Mouse (Mus musculus) spleen, embryonic (tissue): ENCODE results near the gene 2200002D01Rik.

Experiments
- CTCF ChIA-PET: fragments of 350-600 bp; sonication (Branson Sonifier 250); formaldehyde crosslinking; loops from one replicate; lab custom pipeline; 2022; lab: Charles Lee

Gene 2200002D01Rik

GRCm38 (mm10) chr7:29248261-29248841 is at the start of gene 2200002D01Rik:
2200002D01Rik (minus strand) TSS chr7:29248466.
- CTCF ChIA-PET, result interaction anchor here (0.7 kb wide), 1 partner anchor 9 kb away, joined by 3 read pairs; no protein-coding TSS in a partner anchor

- CTCF ChIA-PET, result interaction anchor here (0.6 to 0.8 kb wide), 3 partner anchors 46 to 699 kb away, joined by 3 to 12 read pairs (median 4); no protein-coding TSS in a partner anchor
These were observed 48.7 kb upstream of the 2200002D01Rik start for GRCm38 (mm10) chr7:29296998-29297397.

GRCm38 (mm10) chr7:29295861-29296647 is 47.8 kb upstream of the 2200002D01Rik start:
- CTCF ChIA-PET, result interaction anchor here (0.5 to 0.7 kb wide), 4 partner anchors 36 to 1130 kb away, joined by 3 to 12 read pairs (median 8); no protein-coding TSS in a partner anchor

GRCm38 (mm10) chr7:29294111-29294761 is 46.0 kb upstream of the 2200002D01Rik start:
- CTCF ChIA-PET, result no interaction called here

DNA sequence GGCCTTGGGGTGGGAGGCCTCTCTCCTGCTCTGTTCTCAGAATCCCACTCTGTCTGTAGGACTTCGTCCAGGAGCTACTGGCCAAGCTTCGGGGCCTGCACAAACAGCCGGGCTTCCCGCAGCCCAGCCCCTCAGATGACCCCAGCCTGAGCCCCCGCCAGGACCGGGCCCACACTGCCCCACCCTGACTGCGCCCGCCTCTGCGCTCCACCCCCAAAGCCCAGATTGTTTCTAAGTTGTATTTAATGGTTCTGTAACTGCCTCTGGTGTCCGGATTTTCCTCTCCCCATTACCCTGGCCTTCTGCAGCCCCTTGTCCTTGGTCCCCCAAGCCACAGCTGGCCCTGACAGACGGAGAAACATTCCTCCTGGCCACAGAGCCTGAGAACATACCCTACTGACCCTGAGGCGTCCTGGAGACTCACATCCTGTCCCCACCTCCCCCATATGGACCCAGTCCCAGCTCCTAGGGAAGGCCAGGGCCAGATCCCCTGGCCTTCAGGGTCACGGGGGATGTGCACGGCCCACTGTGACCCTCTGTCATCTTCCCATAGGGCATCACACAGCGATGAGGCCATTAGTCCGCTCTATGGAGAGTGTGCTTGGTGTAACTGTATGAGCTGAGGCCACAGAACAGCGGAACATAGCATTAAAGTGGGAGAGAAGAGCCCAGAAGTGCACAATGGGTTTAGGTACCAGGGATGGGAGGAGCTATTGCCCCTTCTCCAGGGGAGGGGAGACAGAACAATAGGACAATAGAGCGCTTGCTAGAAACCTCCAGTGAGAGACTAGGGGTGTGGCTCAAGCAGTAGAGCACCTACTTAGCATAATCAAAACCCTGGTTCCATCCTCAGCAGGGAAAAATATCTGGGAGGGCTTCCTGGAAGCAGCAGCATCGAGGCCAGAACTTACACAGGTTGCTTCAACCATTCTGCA is 45.1 kb upstream of the 2200002D01Rik start:
- CTCF ChIA-PET, result interaction anchor here (0.8 kb wide), 1 partner anchor 86 kb away, joined by 3 read pairs; no protein-coding TSS in a partner anchor

- CTCF ChIA-PET, result interaction anchor here (0.8 kb wide), 1 partner anchor 87 kb away, joined by 3 read pairs; no protein-coding TSS in a partner anchor
These were observed 44.3 kb upstream of the 2200002D01Rik start for GRCm38 (mm10) chr7:29292458-29293098.

- CTCF ChIA-PET, result interaction anchor here (0.8 kb wide), 1 partner anchor 88 kb away, joined by 3 read pairs; no protein-coding TSS in a partner anchor
These were observed 43.6 kb upstream of the 2200002D01Rik start for GRCm38 (mm10) chr7:29291616-29292457.

GRCm38 (mm10) chr7:29290691-29291485 is 42.6 kb upstream of the 2200002D01Rik start:
- CTCF ChIA-PET, result no interaction called here

DNA sequence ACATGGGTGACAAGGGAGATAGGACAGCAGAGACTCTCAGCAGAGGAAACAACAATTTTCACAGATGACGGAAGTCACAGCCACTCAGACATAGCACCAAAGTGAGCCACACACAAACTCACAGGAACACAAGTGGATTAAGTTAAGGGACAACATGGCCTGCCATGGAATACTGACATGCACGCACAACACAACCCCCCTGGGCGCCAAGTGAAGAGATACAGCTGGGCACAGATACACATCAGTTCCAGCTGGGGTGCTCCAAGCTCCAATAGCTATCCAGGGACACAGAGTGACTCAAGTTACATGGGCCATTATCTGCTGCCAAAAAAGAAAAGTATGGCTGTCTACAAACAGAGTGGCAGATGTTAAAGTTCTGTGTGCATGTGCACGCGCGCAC is 41.6 kb upstream of the 2200002D01Rik start:
- CTCF ChIA-PET, result no interaction called here

DNA sequence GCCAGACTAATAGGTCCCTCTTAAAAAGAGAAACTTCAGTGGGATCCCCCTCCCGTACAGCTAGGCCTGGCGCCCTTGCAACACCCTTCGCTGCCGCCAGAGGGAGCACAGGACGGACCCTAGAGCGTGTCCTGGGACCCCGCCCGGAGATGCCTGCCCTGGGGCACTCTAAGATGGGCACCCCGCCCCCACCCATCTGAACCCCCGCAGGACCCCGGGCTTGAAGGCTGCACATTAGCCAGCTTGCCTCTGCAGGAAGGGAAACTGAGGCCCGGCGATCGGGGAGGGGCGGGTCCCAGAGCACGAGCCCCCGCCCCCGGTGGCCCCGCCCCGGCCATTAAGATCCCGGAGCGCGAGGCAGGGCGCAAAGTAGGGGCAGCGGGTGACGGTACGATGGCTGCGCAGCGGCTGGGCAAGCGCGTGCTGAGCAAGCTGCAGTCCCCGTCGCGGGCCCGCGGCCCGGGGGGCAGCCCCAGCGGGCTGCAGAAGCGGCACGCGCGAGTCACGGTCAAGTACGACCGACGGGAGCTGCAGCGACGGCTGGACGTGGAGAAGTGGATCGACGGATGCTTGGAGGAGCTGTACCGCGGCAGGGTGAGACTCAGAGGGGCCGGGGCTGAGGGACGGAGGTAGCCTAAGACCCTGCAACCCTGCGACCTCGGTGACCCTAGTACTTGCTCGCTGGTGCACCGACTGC is 40.8 kb upstream of the 2200002D01Rik start, which contains the start of gene Ppp1r14a:
TSS of gene Ppp1r14a (plus strand) at position 367 of the 697 bp plus-strand sequence.
- CTCF ChIA-PET, result interaction anchor here (0.6 kb wide), 2 partner anchors 110 to 1996 kb away, joined by 4 to 5 read pairs; no protein-coding TSS in a partner anchor

GRCm38 (mm10) chr7:29288079-29288478 is 39.8 kb upstream of the 2200002D01Rik start:
- CTCF ChIA-PET, result interaction anchor here (1.1 kb wide), 1 partner anchor 233 kb away, joined by 3 read pairs; no protein-coding TSS in a partner anchor

DNA sequence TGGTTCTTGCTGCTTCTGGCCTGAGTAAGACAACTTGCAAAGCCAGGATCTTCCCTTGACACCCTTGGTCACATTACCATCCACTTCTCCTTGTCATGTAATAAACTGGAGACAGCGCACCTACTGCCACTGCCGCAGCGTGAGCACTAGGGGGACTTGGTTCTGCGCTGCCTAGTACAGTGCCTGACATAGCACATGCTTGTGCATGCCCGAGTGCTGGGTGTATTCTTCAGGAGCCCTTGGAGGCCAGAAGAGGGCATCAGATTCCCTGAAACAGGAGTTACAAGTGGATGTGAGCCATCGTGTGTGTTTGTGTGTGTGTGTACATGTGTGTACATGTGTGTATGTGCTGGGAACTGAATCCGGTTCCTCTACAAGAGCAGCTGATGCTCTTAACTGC is 39.2 kb upstream of the 2200002D01Rik start:
- CTCF ChIA-PET, result interaction anchor here (1.1 kb wide), 1 partner anchor 234 kb away, joined by 3 read pairs; no protein-coding TSS in a partner anchor

- CTCF ChIA-PET, result no interaction called here
These were observed 36.3 kb upstream of the 2200002D01Rik start for GRCm38 (mm10) chr7:29284523-29284922.

DNA sequence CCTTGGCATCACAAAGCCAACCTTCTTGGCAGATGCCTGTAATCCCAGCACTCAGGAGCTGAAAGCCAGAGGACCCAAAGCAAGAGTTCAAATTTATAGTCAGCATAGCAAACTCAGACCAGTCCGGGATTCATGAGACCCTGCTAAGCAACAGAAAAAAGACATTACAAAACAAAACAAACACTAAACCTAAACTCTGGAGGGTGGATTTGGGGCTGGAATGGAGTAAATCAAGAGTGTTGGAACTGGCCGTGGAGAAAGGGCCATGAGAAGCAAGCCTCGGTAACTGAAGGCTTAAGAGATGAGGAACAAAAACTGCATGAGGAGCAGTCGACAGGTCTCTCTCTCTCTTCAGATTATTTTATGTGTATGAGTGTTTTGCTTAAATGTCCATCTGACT is 35.6 kb upstream of the 2200002D01Rik start:
- CTCF ChIA-PET, result no interaction called here

DNA sequence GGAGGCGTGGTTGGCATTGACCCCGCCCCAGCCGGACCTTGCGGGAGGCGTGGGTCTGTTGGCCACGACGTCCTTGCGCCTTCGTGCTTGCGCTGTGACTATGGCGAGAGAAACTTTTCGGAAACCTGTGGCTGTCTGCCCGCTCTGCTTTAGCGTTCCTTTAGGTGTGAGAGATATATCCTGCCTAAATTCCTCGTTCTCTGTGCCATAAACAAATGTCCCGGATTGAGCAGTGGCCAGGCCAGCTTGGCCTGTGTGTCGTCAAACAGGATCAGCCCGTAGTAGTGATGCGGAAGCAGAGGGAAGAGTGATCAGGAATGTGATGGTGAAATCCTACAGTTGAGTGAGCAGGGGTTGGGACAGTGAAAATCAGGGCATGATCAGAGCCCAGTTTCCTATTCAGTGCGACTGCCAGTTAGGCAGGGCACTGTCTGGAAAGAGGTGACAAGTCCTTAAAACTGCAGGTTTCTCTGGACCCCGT is 33.8 kb upstream of the 2200002D01Rik start:
- CTCF ChIA-PET, result no interaction called here

DNA sequence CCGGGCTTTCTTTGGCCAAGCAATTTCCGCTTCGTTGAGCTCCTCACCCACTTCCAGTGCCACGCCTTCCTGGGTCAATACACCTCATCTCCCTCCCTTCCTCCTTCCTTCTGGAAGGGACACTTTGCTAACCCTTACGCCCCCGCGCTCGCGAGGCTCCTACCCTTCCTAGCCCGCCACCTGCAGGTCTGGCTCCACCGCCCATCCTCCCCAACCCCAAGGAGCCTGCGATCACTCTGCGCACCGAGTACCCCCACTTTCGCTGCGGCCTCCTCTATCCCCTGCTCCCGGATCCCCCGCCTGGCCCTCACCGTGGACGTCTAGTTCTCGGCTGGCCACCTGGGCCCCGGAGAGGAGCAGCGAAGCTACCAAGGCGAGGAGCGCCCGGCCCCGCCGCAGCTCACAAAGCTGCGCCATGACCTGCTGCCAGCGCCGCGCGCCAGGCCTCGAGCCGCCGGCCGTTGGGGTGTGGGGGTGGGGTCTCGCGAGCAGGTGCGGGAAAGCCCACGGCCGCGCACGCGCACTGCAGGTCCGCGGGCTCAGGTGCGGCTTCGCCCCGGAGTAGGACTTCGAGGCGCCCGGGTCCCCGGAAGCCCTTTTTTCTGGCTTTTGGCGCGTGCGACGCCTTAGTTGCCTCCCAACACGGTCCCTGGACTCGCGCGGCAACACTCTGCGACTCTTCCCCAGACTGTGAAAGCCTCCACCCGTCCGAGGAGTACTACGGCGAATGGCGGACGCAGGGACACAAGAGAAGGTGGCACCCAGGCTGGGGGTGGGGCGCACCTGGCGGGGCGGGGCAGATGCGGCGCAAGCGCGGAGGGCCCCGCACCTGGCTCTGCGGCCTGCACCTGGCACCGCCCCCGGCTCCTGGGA is 33.2 kb upstream of the 2200002D01Rik start, which contains the start of gene Spint2:
TSS of gene Spint2 (minus strand) at position 712 of the 873 bp plus-strand sequence.
- CTCF ChIA-PET, result interaction anchor here (0.9 kb wide), 1 partner anchor 34 kb away, joined by 3 read pairs; no protein-coding TSS in a partner anchor
